Mouse (Mus musculus) testis, adult 2 months (tissue): Measurements from ENCODE around the gene Car10. TPM values are rescaled to one million over a fixed set of nuclear protein-coding genes. Genes with fewer than 3 reads are reported as not detected.

Experiments used
- H3K27ac ChIP-seq: fragments of 200-500 bp; 2 replicates; pipeline ENCODE4 v1.5.1; 2012; ENCODE audit warnings: low read depth, low read length; ENCODE audit not compliant: control insufficient read depth, insufficient read depth
- H3K27me3 ChIP-seq: fragments of 200-500 bp; 2 replicates; pipeline ENCODE4 v1.6.1; 2012; ENCODE audit warnings: mild to moderate bottlenecking, low read length, moderate library complexity; ENCODE audit not compliant: control insufficient read depth, insufficient read depth
- H3K36me3 ChIP-seq: fragments of 200-500 bp; 2 replicates; pipeline ENCODE4 v1.6.1; 2012; ENCODE audit warnings: mild to moderate bottlenecking, low read length; ENCODE audit not compliant: control insufficient read depth, insufficient read depth
- H3K4me1 ChIP-seq: fragments of 200-500 bp; 2 replicates; pipeline ENCODE4 v1.6.1; 2012; ENCODE audit warnings: low read length; ENCODE audit not compliant: control insufficient read depth, insufficient read depth
- H3K4me3 ChIP-seq: fragments of 200-500 bp; 2 replicates; pipeline ENCODE4 v1.5.1; 2012; ENCODE audit warnings: low read depth, mild to moderate bottlenecking, low read length, moderate library complexity, mixed read lengths; ENCODE audit not compliant: control insufficient read depth
- CTCF ChIP-seq: fragments of 200-500 bp; IDR thresholded peaks from 2 replicates; pipeline ENCODE4 v1.5.1; 2012; ENCODE audit warnings: low read depth, mild to moderate bottlenecking, inconsistent platforms, low read length, moderate library complexity; ENCODE audit not compliant: control insufficient read depth, insufficient read depth, insufficient replicate concordance
- POLR2A ChIP-seq: fragments of 200-500 bp; IDR thresholded peaks from 2 replicates; pipeline ENCODE4 v1.6.1; 2012; ENCODE audit warnings: low read depth, mild to moderate bottlenecking, inconsistent platforms, low read length, moderate library complexity; ENCODE audit not compliant: control insufficient read depth
- polyA plus RNA-seq: library from polyadenylated mRNA; depleted of rRNA; stranded (reverse); fragments of >200 nt; gene quantifications from 2 replicates; pipeline ENCODE4 v1.2.3, GENCODE M21; 2012

Car10 gene
- polyA plus RNA-seq, 1 experiment: not detected

GRCm38 (mm10) chr11:93522501-93522900 is 424.7 kb downstream of the Car10 start:
- Histone ChIP-seq H3K27ac (no peak overlapping the region), H3K4me3 (no peak overlapping the region), H3K36me3 (no peaks in the 10 kb centered on the region), H3K27me3 (no peaks in the 10 kb centered on the region), H3K4me1 (no peaks in the 10 kb centered on the region)
- TF ChIP-seq CTCF (no peak), POLR2A (no peak)

- TF ChIP-seq POLR2A (no peak), CTCF (no peak)
- no peaks in the 10 kb centered on the region for H3K4me1 ChIP-seq
These were observed 428.1 kb downstream of the Car10 start for GRCm38 (mm10) chr11:93525921-93526320.

GRCm38 (mm10) chr11:93531029-93531680 is 433.3 kb downstream of the Car10 start:
- Histone ChIP-seq H3K36me3 (no peaks in the 10 kb centered on the region), H3K4me1 (no peaks in the 10 kb centered on the region), H3K4me3 (no peak overlapping the region), H3K27ac (no peak overlapping the region; the same call in 1 of the 2 replicates), H3K27me3 (no peaks in the 10 kb centered on the region)
- TF ChIP-seq CTCF (no peak), POLR2A (no peak)

More at GRCm38 (mm10) chr11:93525921-93526320, 428.1 kb downstream of the Car10 start:
- Histone ChIP-seq H3K27ac (no peak overlapping the region), H3K4me3 (no peak overlapping the region), H3K36me3 (no peaks in the 10 kb centered on the region), H3K27me3 (no peaks in the 10 kb centered on the region)

GRCm38 (mm10) chr11:93536244-93536643 is 438.4 kb downstream of the Car10 start:
- H3K4me1 ChIP-seq: no peaks in the 10 kb centered on the region
- no peaks in the 10 kb centered on the region for H3K27me3 ChIP-seq
- no peak for TF ChIP-seq CTCF
- no peak for TF ChIP-seq POLR2A
- H3K27ac ChIP-seq: no peak overlapping the region
- H3K36me3 ChIP-seq: no peaks in the 10 kb centered on the region
- H3K4me3 ChIP-seq: no peak overlapping the region

GRCm38 (mm10) chr11:93548904-93549303 is 451.1 kb downstream of the Car10 start:
- H3K27me3 ChIP-seq: no peaks in the 10 kb centered on the region
- H3K4me3 ChIP-seq: no peak overlapping the region
- no peak overlapping the region for H3K27ac ChIP-seq
- H3K4me1 ChIP-seq: no peaks in the 10 kb centered on the region
- TF ChIP-seq CTCF: no peak
- TF ChIP-seq POLR2A: no peak
- H3K36me3 ChIP-seq: no peaks in the 10 kb centered on the region

- no peaks in the 10 kb centered on the region for H3K4me1 ChIP-seq
- H3K4me3 ChIP-seq: no peak overlapping the region
- no peaks in the 10 kb centered on the region for H3K36me3 ChIP-seq
- no peaks in the 10 kb centered on the region for H3K27me3 ChIP-seq
- H3K27ac ChIP-seq: no peak overlapping the region
- TF ChIP-seq POLR2A (no peak), CTCF (peak; percentile 26; the same call in 1 of the 2 replicates)
These were observed 453.1 kb downstream of the Car10 start for GRCm38 (mm10) chr11:93550908-93551307.

- Histone ChIP-seq H3K4me3 (no peak overlapping the region), H3K27me3 (no peaks in the 10 kb centered on the region), H3K4me1 (no peaks in the 10 kb centered on the region), H3K27ac (no peak overlapping the region), H3K36me3 (no peaks in the 10 kb centered on the region)
- TF ChIP-seq CTCF (no peak), POLR2A (no peak)
These were observed 461.3 kb downstream of the Car10 start for GRCm38 (mm10) chr11:93559118-93559517.
